ENCODE assay signal across 8 mouse cellular contexts in the genomic region with DNA sequence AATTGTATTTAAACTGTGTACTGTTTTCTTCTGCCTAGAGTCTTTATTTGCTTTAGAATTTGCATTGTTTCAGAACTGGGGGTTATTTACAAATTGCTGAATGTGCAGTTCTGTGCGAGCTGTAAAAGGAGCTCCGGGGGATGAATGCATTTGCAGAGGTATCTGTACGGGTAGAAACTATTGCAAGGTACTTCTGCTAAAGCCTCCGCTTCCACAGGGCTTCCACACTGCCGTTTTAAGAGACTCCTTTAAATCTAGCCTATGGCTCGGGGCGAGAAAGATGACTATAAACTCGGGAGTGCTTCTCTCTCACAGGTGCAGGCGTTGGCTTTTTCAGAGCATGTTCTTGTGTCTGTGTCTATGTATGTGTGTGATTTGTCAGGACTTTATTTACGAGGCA. TPM values are rescaled to one million over a fixed set of nuclear protein-coding genes. Genes with fewer than 3 reads are reported as not detected.
DNase-seq lines count a peak whose midpoint lies in the region; ATAC-seq lines count a peak whose summit lies in the region.

No protein-coding gene starts in this region.

- H3K27ac ChIP-seq in heart, embryonic 12.5 days (ENCODE audit: poor library complexity, severe bottlenecking), result peak overlapping the region; percentile 85
- peak overlapping the region; percentile 91 for H3K27ac ChIP-seq in embryonic facial prominence, embryonic 10.5 days (replicated peaks)
- peak overlapping the region; percentile 84 for H3K27ac ChIP-seq in intestine, embryonic 14.5 days (ENCODE audit: low read depth)
- H3K27ac ChIP-seq in midbrain, embryonic 16.5 days (ENCODE audit: low read length), result no peak overlapping the region

- H3K9ac ChIP-seq in heart, embryonic 12.5 days, result peak overlapping the region; percentile 69
- H3K9ac ChIP-seq in intestine, embryonic 14.5 days (ENCODE audit: low read length), result peak overlapping the region; percentile 58
- no peak overlapping the region for H3K9ac ChIP-seq in midbrain, embryonic 16.5 days (ENCODE audit: low read depth, low read length)

- 15% methylated on average over 10 of the region's 10 CpGs for WGBS in heart, embryonic 12.5 days
- 15% methylated on average over 10 of the region's 10 CpGs for WGBS in embryonic facial prominence, embryonic 10.5 days
- 4% methylated on average over 10 of the region's 10 CpGs for WGBS in intestine, embryonic 14.5 days
- WGBS in midbrain, embryonic 16.5 days, result 9% methylated on average over 10 of the region's 10 CpGs

- no peaks in the 10 kb centered on the region for H3K27me3 ChIP-seq in heart, embryonic 12.5 days (replicated peaks)
- H3K27me3 ChIP-seq in embryonic facial prominence, embryonic 10.5 days (replicated peaks; ENCODE audit: low read depth, poor library complexity, severe bottlenecking), result no peaks in the 10 kb centered on the region
- no peaks in the 10 kb centered on the region for H3K27me3 ChIP-seq in intestine, embryonic 14.5 days (replicated peaks; ENCODE audit: control insufficient read depth, insufficient read depth, low read length)
- H3K27me3 ChIP-seq in midbrain, embryonic 16.5 days (ENCODE audit: control insufficient read depth, insufficient read depth, low read depth, low read length), result no peaks in the 10 kb centered on the region

- H3K9me3 ChIP-seq in heart, embryonic 12.5 days (replicated peaks), result no peaks in the 10 kb centered on the region; the same call in 1 of the 2 replicates
- H3K9me3 ChIP-seq in embryonic facial prominence, embryonic 10.5 days, result no peaks in the 10 kb centered on the region
- peaks cover 6% of the 10 kb centered on the region; the same call in 1 of the 2 replicates for H3K9me3 ChIP-seq in intestine, embryonic 14.5 days (ENCODE audit: control insufficient read depth, low read length)
- no peaks in the 10 kb centered on the region for H3K9me3 ChIP-seq in midbrain, embryonic 16.5 days (replicated peaks; ENCODE audit: control insufficient read depth, low read length, poor library complexity, severe bottlenecking)

- no peak for ATAC-seq in heart, embryonic 12.5 days (ENCODE audit: insufficient number of reproducible peaks, low FRiP score)
- ATAC-seq in intestine, embryonic 14.5 days (replicated peaks; ENCODE audit: low FRiP score, low TSS enrichment, low read depth), result no peak
- no peak for ATAC-seq in midbrain, embryonic 16.5 days

- DNase-seq in heart, adult 11 months, result no peak
- DNase-seq in embryonic facial prominence, embryonic 10.5 days (ENCODE audit: low spot score), result peak; percentile 31
- peak; percentile 60 for DNase-seq in intestine, embryonic 14.5 days (ENCODE audit: low spot score)
- DNase-seq in B cell, adult 2 months, result no peak
- no peak for DNase-seq in spleen, postnatal 36 days (ENCODE audit: low spot score in 2 of 2)
- no peak for DNase-seq in spleen, postnatal 14 days (ENCODE audit: low spot score in 2 of 2)

- peaks cover 2% of the 10 kb centered on the region; the same call in 1 of the 2 replicates for H3K36me3 ChIP-seq in heart, embryonic 12.5 days
- peaks cover under 1% of the 10 kb centered on the region; the same call in 1 of the 2 replicates for H3K36me3 ChIP-seq in embryonic facial prominence, embryonic 10.5 days (replicated peaks)
- no peaks in the 10 kb centered on the region for H3K36me3 ChIP-seq in intestine, embryonic 14.5 days (ENCODE audit: control insufficient read depth, insufficient read depth, low read length)
- no peaks in the 10 kb centered on the region for H3K36me3 ChIP-seq in midbrain, embryonic 16.5 days (ENCODE audit: control insufficient read depth, insufficient read depth, low read length)

- peak overlapping the region; percentile 80 for H3K4me2 ChIP-seq in heart, embryonic 12.5 days
- H3K4me2 ChIP-seq in intestine, embryonic 14.5 days (ENCODE audit: low read length), result peak overlapping the region; percentile 69
- H3K4me2 ChIP-seq in midbrain, embryonic 16.5 days (ENCODE audit: low read length), result peak overlapping the region; percentile 87

- peaks cover 50% of the 10 kb centered on the region for H3K4me1 ChIP-seq in heart, embryonic 12.5 days (replicated peaks)
- H3K4me1 ChIP-seq in embryonic facial prominence, embryonic 10.5 days, result peaks cover 96% of the 10 kb centered on the region
- peaks cover 24% of the 10 kb centered on the region for H3K4me1 ChIP-seq in intestine, embryonic 14.5 days (replicated peaks; ENCODE audit: control insufficient read depth, insufficient read depth, low read length)
- peaks cover 25% of the 10 kb centered on the region for H3K4me1 ChIP-seq in midbrain, embryonic 16.5 days (ENCODE audit: control insufficient read depth, insufficient read depth, low read length)

- H3K4me3 ChIP-seq in heart, embryonic 12.5 days, result peak overlapping the region; percentile 69
- peak overlapping the region; percentile 62 for H3K4me3 ChIP-seq in embryonic facial prominence, embryonic 10.5 days
- peak overlapping the region; percentile 50 for H3K4me3 ChIP-seq in intestine, embryonic 14.5 days (ENCODE audit: low read depth, low read length)
- peak overlapping the region; percentile 43 for H3K4me3 ChIP-seq in midbrain, embryonic 16.5 days (ENCODE audit: low read depth, low read length)

RNA-seq across cellular contexts. Expression of a gene that starts 1.4 kb away (rescaled TPM):
- polyA plus RNA-seq in heart, embryonic 12.5 days (2016; fragmentation: Nextera tagmentation; extraction: Ambion mirVana), result 49.9 and 50.6 TPM in 2 replicates
- polyA plus RNA-seq in embryonic facial prominence, embryonic 10.5 days (2016; fragmentation: Nextera tagmentation; extraction: Ambion mirVana), result 38.0 and 48.9 TPM in 2 replicates
- 39.3 and 49.9 TPM in 2 replicates for polyA plus RNA-seq in intestine, embryonic 14.5 days (2014; fragmentation: Nextera tagmentation; extraction: Ambion mirVana)
- 8.4 and 11.4 TPM in 2 replicates for polyA plus RNA-seq in midbrain, embryonic 16.5 days (2015; fragmentation: Nextera tagmentation; extraction: Ambion mirVana)

Comparison
In these comparisons a context has a peak if more than half of its experiments do, and no peak if none do; other contexts are left out.
1. DNase-seq: peak in embryonic facial prominence, embryonic 10.5 days (single experiment) and intestine, embryonic 14.5 days (single experiment); none in heart, adult 11 months (single experiment), B cell, adult 2 months (0 of 2), spleen, postnatal 36 days (0 of 2) and spleen, postnatal 14 days (0 of 2).
2. Peak in every context shown above with its lines, with median percentiles within 50 percentile points of each other: H3K4me2 ChIP-seq and H3K4me3 ChIP-seq.